Mouse (Mus musculus): ENCODE measurements around the gene Gm13030. TPM values are rescaled to one million over a fixed set of nuclear protein-coding genes. Genes with fewer than 3 reads are reported as not detected.
A peak's percentile ranks its signal among the peaks of the same experiment; 100 is the strongest.

Gm13030 gene
- not detected in 2 replicates for polyA plus RNA-seq (2015; fragmentation: Nextera tagmentation; extraction: Ambion mirVana)

- H3K36me3 ChIP-seq (ENCODE audit: insufficient read depth, low read length) = no peaks in the 10 kb centered on the region
- no peaks in the 10 kb centered on the region for H3K27me3 ChIP-seq (ENCODE audit: insufficient read depth, low read length)
- H3K9me3 ChIP-seq (replicated peaks; ENCODE audit: low read length) = no peaks in the 10 kb centered on the region
- 87% methylated on average over 6 of the region's 6 CpGs for WGBS
- no peaks in the 10 kb centered on the region for H3K4me1 ChIP-seq (replicated peaks; ENCODE audit: insufficient read depth, low read length)
- DNase-seq (ENCODE audit: low spot score) (no peak), ATAC-seq (replicated peaks; ENCODE audit: low FRiP score, low read depth) (no peak)
- H3K9ac ChIP-seq (ENCODE audit: low read depth, low read length) = no peak within 1 kb of the TSS
- no peak within 1 kb of the TSS for H3K4me2 ChIP-seq (ENCODE audit: low read length)
- no peak within 1 kb of the TSS for H3K27ac ChIP-seq
- no peak within 1 kb of the TSS for H3K4me3 ChIP-seq (replicated peaks; ENCODE audit: low read depth, low read length)
- TF ChIP-seq CTCF (IDR thresholded peaks at IDR 0.05; ENCODE audit: low read depth) = no peak
These were observed at the start of gene Gm13030 for GRCm38 (mm10) chr4:138873864-138874263. Gene Gm13030, minus strand, starts transcription at chr4:138873964.

- peak; percentile 99 for TF ChIP-seq CTCF (IDR thresholded peaks at IDR 0.05; ENCODE audit: low read depth)
- peak; percentile 95 for DNase-seq (ENCODE audit: low spot score)
- peak overlapping the region; percentile 32 for H3K4me2 ChIP-seq (ENCODE audit: low read length)
- H3K9ac ChIP-seq (ENCODE audit: low read depth, low read length) = no peak overlapping the region
- H3K27ac ChIP-seq = no peak overlapping the region
- 1% methylated on average over 11 of the region's 11 CpGs for WGBS
- H3K9me3 ChIP-seq (replicated peaks; ENCODE audit: low read length) = no peaks in the 10 kb centered on the region
- peak; percentile 61; the same call in 1 of the 2 replicates for ATAC-seq (replicated peaks; ENCODE audit: low FRiP score, low read depth)
- H3K36me3 ChIP-seq (ENCODE audit: insufficient read depth, low read length) = no peaks in the 10 kb centered on the region
- no peak overlapping the region for H3K4me3 ChIP-seq (replicated peaks; ENCODE audit: low read depth, low read length)
- H3K27me3 ChIP-seq (ENCODE audit: insufficient read depth, low read length) = no peaks in the 10 kb centered on the region
- H3K4me1 ChIP-seq (replicated peaks; ENCODE audit: insufficient read depth, low read length) = no peaks in the 10 kb centered on the region; the same call in 1 of the 2 replicates
These were observed 48.3 kb upstream of the Gm13030 start for GRCm38 (mm10) chr4:138922131-138922459.

GRCm38 (mm10) chr4:138921254-138922130 is 47.7 kb upstream of the Gm13030 start:
- no peak overlapping the region for H3K4me3 ChIP-seq (replicated peaks; ENCODE audit: low read depth, low read length)
- no peaks in the 10 kb centered on the region; the same call in 1 of the 2 replicates for H3K4me1 ChIP-seq (replicated peaks; ENCODE audit: insufficient read depth, low read length)

GRCm38 (mm10) chr4:138917282-138917681 is 43.5 kb upstream of the Gm13030 start:
- no peak overlapping the region for H3K27ac ChIP-seq
- peak; percentile 29 for TF ChIP-seq CTCF (IDR thresholded peaks at IDR 0.05; ENCODE audit: low read depth)
- H3K27me3 ChIP-seq (ENCODE audit: insufficient read depth, low read length) = no peaks in the 10 kb centered on the region
- no peaks in the 10 kb centered on the region for H3K9me3 ChIP-seq (replicated peaks; ENCODE audit: low read length)
- H3K4me2 ChIP-seq (ENCODE audit: low read length) = no peak overlapping the region
- ATAC-seq (replicated peaks; ENCODE audit: low FRiP score, low read depth) (no peak), DNase-seq (ENCODE audit: low spot score) (no peak)
- peaks cover 7% of the 10 kb centered on the region for H3K4me1 ChIP-seq (replicated peaks; ENCODE audit: insufficient read depth, low read length)
- no peak overlapping the region for H3K4me3 ChIP-seq (replicated peaks; ENCODE audit: low read depth, low read length)
- WGBS = 82% methylated on average over 9 of the region's 9 CpGs
- no peaks in the 10 kb centered on the region for H3K36me3 ChIP-seq (ENCODE audit: insufficient read depth, low read length)
- H3K9ac ChIP-seq (ENCODE audit: low read depth, low read length) = no peak overlapping the region

More at GRCm38 (mm10) chr4:138921254-138922130, 47.7 kb upstream of the Gm13030 start:
- no peak for TF ChIP-seq CTCF (IDR thresholded peaks at IDR 0.05; ENCODE audit: low read depth)
- no peak overlapping the region for H3K27ac ChIP-seq
- 41% methylated on average over 20 of the region's 20 CpGs for WGBS
- H3K27me3 ChIP-seq (ENCODE audit: insufficient read depth, low read length) = no peaks in the 10 kb centered on the region
- peak overlapping the region; percentile 32 for H3K4me2 ChIP-seq (ENCODE audit: low read length)
- peak; percentile 19 for ATAC-seq (replicated peaks; ENCODE audit: low FRiP score, low read depth)
- H3K9me3 ChIP-seq (replicated peaks; ENCODE audit: low read length) = no peaks in the 10 kb centered on the region
- H3K36me3 ChIP-seq (ENCODE audit: insufficient read depth, low read length) = no peaks in the 10 kb centered on the region
- H3K9ac ChIP-seq (ENCODE audit: low read depth, low read length) = no peak overlapping the region
- DNase-seq (ENCODE audit: low spot score) = no peak

- peak within 1 kb of the TSS; percentile 98 for H3K4me2 ChIP-seq (ENCODE audit: low read length)
- peak; percentile 96 for ATAC-seq (replicated peaks; ENCODE audit: low FRiP score, low read depth)
- no peaks in the 10 kb centered on the region for H3K27me3 ChIP-seq (ENCODE audit: insufficient read depth, low read length)
- TF ChIP-seq CTCF (IDR thresholded peaks at IDR 0.05; ENCODE audit: low read depth) = peak; percentile 79
- DNase-seq (ENCODE audit: low spot score) = peak; percentile 98
- peak within 1 kb of the TSS; percentile 79 for H3K4me3 ChIP-seq (replicated peaks; ENCODE audit: low read depth, low read length)
- H3K4me1 ChIP-seq (replicated peaks; ENCODE audit: insufficient read depth, low read length) = peaks cover 7% of the 10 kb centered on the region
- H3K36me3 ChIP-seq (ENCODE audit: insufficient read depth, low read length) = 0 out of 2 replicates have a peak, but pooled peaks cover 4% of the 10 kb centered on the region
- H3K27ac ChIP-seq = peak within 1 kb of the TSS; percentile 75
- under 1% methylated on average over 39 of the region's 39 CpGs for WGBS
- H3K9ac ChIP-seq (ENCODE audit: low read depth, low read length) = peak within 1 kb of the TSS; percentile 80
- no peaks in the 10 kb centered on the region for H3K9me3 ChIP-seq (replicated peaks; ENCODE audit: low read length)
These were observed 40.0 kb upstream of the Gm13030 start, which contains the start of gene Otud3 for GRCm38 (mm10) chr4:138913797-138914196. Gene Otud3, minus strand, starts transcription at chr4:138913945.

GRCm38 (mm10) chr4:138913141-138913787 is 39.5 kb upstream of the Gm13030 start:
- peaks cover 7% of the 10 kb centered on the region for H3K4me1 ChIP-seq (replicated peaks; ENCODE audit: insufficient read depth, low read length)
- H3K27ac ChIP-seq = peak overlapping the region; percentile 75
- DNase-seq (ENCODE audit: low spot score) (peak; percentile 49), ATAC-seq (replicated peaks; ENCODE audit: low FRiP score, low read depth) (peak; percentile 63)
- 0 out of 2 replicates have a peak, but pooled peaks cover 6% of the 10 kb centered on the region for H3K36me3 ChIP-seq (ENCODE audit: insufficient read depth, low read length)
- H3K27me3 ChIP-seq (ENCODE audit: insufficient read depth, low read length) = no peaks in the 10 kb centered on the region
- H3K4me3 ChIP-seq (replicated peaks; ENCODE audit: low read depth, low read length) = peak overlapping the region; percentile 79
- WGBS = under 1% methylated on average over 47 of the region's 52 CpGs
- H3K9ac ChIP-seq (ENCODE audit: low read depth, low read length) = peak overlapping the region; percentile 80
- no peaks in the 10 kb centered on the region for H3K9me3 ChIP-seq (replicated peaks; ENCODE audit: low read length)
- TF ChIP-seq CTCF (IDR thresholded peaks at IDR 0.05; ENCODE audit: low read depth) = no peak
- H3K4me2 ChIP-seq (ENCODE audit: low read length) = peak overlapping the region; percentile 98

Measured in kidney, postnatal 0 days (tissue).